Mouse (Mus musculus) E14TG2a.4 (cell line): ENCODE measurements at regions not wholly inside any gene's neighbourhood (a gene's known extent, or its start where the extent isn't known, plus 50 kb on each side); places are given as distances from the start of the nearest gene placed in this dataset.

Experiments
- H3K27me3 ChIP-seq: 2 replicates; pipeline ENCODE4 v1.6.1; 2014; ENCODE audit warnings: low read length, control low read depth; ENCODE audit not compliant: insufficient read depth
- H3K36me3 ChIP-seq: 2 replicates; pipeline ENCODE4 v1.6.1; 2014; ENCODE audit warnings: low read length, control low read depth; ENCODE audit not compliant: insufficient read depth
- H3K4me1 ChIP-seq: replicated peaks from 2 replicates; pipeline ENCODE4 v1.6.1; 2014; ENCODE audit warnings: low read depth, low read length, control low read depth
- H3K4me3 ChIP-seq: replicated peaks from 2 replicates; pipeline ENCODE4 v1.5.1; 2014; ENCODE audit warnings: mild to moderate bottlenecking, low read length
- H3K9me3 ChIP-seq: 2 replicates; pipeline ENCODE4 v1.6.1; 2014; ENCODE audit warnings: low read length, control low read depth
- CTCF ChIP-seq: conservative IDR thresholded peaks from 2 replicates; pipeline ENCODE4 v1.5.1; 2014; ENCODE audit warnings: low read length
- NANOG ChIP-seq: IDR thresholded peaks from 2 replicates; pipeline ENCODE4 v1.6.1; 2014; ENCODE audit warnings: borderline replicate concordance, low read length, mixed read lengths
- POU5F1 ChIP-seq: IDR thresholded peaks from 2 replicates; pipeline ENCODE4 v1.6.1; 2014; ENCODE audit warnings: low read length, borderline replicate concordance

- Histone ChIP-seq H3K4me1 (no peaks in the 10 kb centered on the region), H3K4me3 (no peak overlapping the region), H3K27me3 (no peaks in the 10 kb centered on the region), H3K9me3 (peaks cover 13% of the 10 kb centered on the region), H3K36me3 (no peaks in the 10 kb centered on the region)
- TF ChIP-seq CTCF (no peak), POU5F1 (no peak), NANOG (no peak)
These were observed 644.5 kb upstream of the Sox9 start for GRCm38 (mm10) chr11:112137401-112138020.

DNA sequence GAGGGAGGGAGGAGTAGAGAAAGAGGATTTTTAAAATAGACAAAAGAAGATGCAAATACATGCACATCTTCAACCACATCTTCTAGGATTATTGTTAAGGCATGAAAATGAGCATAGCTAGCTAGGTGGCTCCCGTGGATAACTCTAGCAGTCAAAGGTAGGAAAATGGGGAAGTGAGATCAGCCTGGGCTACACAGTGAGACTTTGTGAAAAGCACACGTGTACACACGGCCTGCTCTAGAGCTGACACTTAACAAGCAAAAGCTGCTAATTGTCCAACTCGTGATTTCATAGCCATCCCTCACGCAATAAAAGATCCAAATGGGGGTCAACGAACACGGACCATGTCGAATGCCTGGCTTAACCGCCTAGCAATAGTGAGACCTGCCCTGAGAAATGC lies 642.0 kb upstream of the Sox9 start:
- H3K9me3 ChIP-seq = peaks cover under 1% of the 10 kb centered on the region; the same call in 1 of the 2 replicates
- no peak for TF ChIP-seq POU5F1
- H3K4me3 ChIP-seq = no peak overlapping the region
- H3K4me1 ChIP-seq = no peaks in the 10 kb centered on the region
- H3K27me3 ChIP-seq = no peaks in the 10 kb centered on the region
- no peaks in the 10 kb centered on the region for H3K36me3 ChIP-seq

- Histone ChIP-seq H3K36me3 (no peaks in the 10 kb centered on the region), H3K27me3 (no peaks in the 10 kb centered on the region), H3K9me3 (no peaks in the 10 kb centered on the region), H3K4me1 (no peaks in the 10 kb centered on the region), H3K4me3 (no peak overlapping the region)
- TF ChIP-seq CTCF (no peak), NANOG (no peak), POU5F1 (no peak)
These were observed 641.5 kb upstream of the Sox9 start for GRCm38 (mm10) chr11:112140495-112140894.

DNA sequence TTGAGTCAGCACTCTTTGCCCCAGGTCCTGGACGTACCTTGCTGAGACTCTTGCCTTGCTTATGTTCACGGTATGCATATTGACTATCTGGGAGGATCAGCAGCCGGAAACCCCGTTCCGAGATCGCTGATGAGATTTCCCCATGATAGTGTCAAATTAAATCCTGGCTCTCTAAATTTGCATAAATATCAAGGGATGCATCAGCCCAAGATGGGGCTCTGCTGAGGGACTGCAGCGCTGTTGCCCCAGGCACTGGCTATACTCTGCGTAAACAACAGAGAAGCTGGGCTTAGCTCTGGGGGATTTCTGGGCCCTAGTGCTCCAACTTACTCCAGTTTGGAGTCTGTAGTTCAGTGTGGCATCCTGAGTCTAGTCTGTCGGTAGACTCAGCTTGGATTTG lies 641.1 kb upstream of the Sox9 start:
- no peaks in the 10 kb centered on the region for H3K4me1 ChIP-seq
- H3K36me3 ChIP-seq = no peaks in the 10 kb centered on the region
- TF ChIP-seq NANOG = no peak
- TF ChIP-seq POU5F1 = no peak
- no peak for TF ChIP-seq CTCF
- H3K27me3 ChIP-seq = no peaks in the 10 kb centered on the region
- H3K9me3 ChIP-seq = no peaks in the 10 kb centered on the region
- H3K4me3 ChIP-seq = no peak overlapping the region

DNA sequence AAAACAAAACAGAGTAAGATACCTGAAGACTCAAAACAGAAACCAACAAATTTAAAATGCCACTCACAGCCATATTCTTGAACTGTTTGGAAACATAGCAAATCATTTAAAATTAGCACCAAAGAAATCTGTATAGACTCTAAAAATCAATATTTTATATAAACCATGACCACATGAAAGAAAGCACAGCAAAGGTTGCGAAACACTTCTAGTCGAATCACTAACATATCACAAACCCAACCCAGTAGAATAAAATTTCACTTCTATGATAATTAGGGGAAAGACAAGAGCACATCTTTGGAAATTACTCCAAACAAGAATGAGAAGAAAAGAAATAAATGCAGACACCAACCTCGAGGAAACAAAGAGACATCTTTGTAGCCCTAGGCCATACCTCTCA lies 630.0 kb upstream of the Sox9 start:
- Histone ChIP-seq H3K36me3 (no peaks in the 10 kb centered on the region), H3K4me1 (no peaks in the 10 kb centered on the region), H3K4me3 (no peak overlapping the region), H3K27me3 (no peaks in the 10 kb centered on the region), H3K9me3 (no peaks in the 10 kb centered on the region)
- no peak for TF ChIP-seq NANOG
- no peak for TF ChIP-seq CTCF
- no peak for TF ChIP-seq POU5F1

DNA sequence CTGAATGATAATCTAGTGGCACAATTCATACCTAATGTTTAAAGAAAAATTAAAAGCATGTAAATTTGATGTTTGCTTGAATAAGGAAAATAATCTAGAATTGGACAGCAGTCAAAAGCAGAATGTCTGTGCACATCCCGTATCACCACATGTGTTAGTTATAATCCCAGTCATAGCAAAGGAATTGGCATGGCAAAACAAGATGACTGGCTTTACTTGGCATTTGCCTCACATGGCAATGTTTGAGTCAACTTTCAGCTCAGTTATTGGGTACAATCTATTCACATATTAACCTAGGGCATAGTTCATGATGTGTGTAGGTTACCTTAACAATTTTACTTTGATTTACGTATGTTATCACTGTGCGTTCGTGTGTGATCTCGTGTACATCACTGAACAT lies 628.8 kb upstream of the Sox9 start:
- Histone ChIP-seq H3K36me3 (no peaks in the 10 kb centered on the region), H3K4me3 (no peak overlapping the region), H3K4me1 (no peaks in the 10 kb centered on the region), H3K9me3 (no peaks in the 10 kb centered on the region), H3K27me3 (no peaks in the 10 kb centered on the region)
- TF ChIP-seq NANOG = no peak
- TF ChIP-seq CTCF = no peak
- TF ChIP-seq POU5F1 = no peak

GRCm38 (mm10) chr11:112154712-112155319 lies 627.2 kb upstream of the Sox9 start:
- Histone ChIP-seq H3K9me3 (no peaks in the 10 kb centered on the region), H3K4me1 (no peaks in the 10 kb centered on the region), H3K27me3 (no peaks in the 10 kb centered on the region), H3K4me3 (no peak overlapping the region), H3K36me3 (no peaks in the 10 kb centered on the region)
- TF ChIP-seq POU5F1 (no peak), CTCF (no peak), NANOG (no peak)

DNA sequence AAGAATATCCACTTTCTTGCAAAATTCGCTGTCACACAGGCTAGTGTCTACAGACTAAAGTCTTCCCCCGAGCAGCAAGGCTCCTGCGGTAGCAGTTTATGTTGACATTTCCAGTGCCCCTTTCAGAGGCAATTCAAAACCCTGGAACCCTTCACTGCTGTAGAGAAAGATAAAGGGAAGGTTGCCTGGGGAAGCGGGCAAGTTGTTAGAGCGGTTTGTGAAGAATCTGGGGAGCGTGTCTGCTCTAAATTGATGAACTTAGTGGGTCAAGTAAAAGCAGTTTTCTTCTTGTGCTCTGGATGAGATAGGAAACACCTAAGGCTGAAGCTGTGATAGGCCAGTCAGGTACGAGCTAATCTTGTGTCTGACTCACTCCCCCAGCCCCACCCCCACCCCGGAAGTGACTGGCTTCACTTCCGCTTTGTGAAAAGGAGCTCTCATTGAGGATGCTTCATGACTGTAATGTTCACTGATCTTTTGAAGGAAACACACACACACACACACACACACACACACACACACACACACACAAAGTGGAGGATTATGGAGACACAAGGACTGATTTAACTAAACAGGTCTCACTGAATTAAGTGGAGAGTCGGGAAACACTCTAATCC lies 626.6 kb upstream of the Sox9 start:
- Histone ChIP-seq H3K27me3 (no peaks in the 10 kb centered on the region), H3K9me3 (peaks cover 3% of the 10 kb centered on the region; the same call in 1 of the 2 replicates), H3K36me3 (no peaks in the 10 kb centered on the region), H3K4me3 (no peak overlapping the region), H3K4me1 (no peaks in the 10 kb centered on the region)
- TF ChIP-seq POU5F1 = no peak
